Mouse (Mus musculus): ENCODE results near the gene Mmp24. TPM values are rescaled to one million over a fixed set of nuclear protein-coding genes. Genes with fewer than 3 reads are reported as not detected.

Mmp24 gene
- under 1 TPM; 0.31 to 0.62 TPM for polyA plus RNA-seq (2017; shearing (Covaris generic))

GRCm38 (mm10) chr2:155774927-155775684 is at the start of gene Mmp24:
Mmp24 (plus strand) TSS chr2:155775342.

DNA sequence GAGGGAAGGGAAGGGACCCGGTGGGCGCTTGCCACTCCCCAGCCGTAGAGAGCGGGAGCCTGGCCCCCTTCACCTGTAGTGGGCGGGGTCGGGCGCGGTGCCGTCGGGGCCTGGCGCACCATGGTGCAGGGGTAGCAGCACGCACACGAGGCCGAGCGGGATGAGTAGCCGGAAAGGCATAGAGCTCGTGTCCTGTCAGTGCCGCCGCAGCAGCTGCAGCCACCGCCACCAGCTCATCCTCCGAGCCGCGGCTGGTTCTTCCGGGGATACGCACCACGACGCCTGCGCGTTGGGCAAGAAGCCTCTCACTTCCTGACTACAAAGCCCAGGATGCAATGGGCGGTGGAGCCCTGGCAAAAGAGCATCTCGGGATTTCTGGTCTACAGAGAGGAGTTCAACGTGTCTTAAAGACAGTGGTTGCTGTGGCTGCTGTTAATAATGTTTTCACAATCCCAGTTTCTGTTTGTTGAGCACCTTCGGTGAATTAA is 45.9 kb upstream of the Mmp24 start, which contains the start of gene Edem2:
Edem2 (minus strand) TSS at position 318 of the 488 bp plus-strand sequence.

GRCm38 (mm10) chr2:155735766-155736165 is 39.4 kb upstream of the Mmp24 start, which contains the start of gene Gm17581:
Gm17581 (minus strand) TSS chr2:155735866.

GRCm38 (mm10) chr2:155751014-155751786 is 23.9 kb upstream of the Mmp24 start, which contains the start of gene Procr:
Procr (plus strand) TSS chr2:155751117.

DNA sequence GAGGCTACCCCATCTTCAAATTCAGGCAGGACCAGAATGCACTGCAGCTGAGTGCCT is 44.1 kb downstream of the Mmp24 start, which contains the start of gene BC029722:
BC029722 (minus strand) TSS at position 35 of the 57 bp plus-strand sequence.

DNA sequence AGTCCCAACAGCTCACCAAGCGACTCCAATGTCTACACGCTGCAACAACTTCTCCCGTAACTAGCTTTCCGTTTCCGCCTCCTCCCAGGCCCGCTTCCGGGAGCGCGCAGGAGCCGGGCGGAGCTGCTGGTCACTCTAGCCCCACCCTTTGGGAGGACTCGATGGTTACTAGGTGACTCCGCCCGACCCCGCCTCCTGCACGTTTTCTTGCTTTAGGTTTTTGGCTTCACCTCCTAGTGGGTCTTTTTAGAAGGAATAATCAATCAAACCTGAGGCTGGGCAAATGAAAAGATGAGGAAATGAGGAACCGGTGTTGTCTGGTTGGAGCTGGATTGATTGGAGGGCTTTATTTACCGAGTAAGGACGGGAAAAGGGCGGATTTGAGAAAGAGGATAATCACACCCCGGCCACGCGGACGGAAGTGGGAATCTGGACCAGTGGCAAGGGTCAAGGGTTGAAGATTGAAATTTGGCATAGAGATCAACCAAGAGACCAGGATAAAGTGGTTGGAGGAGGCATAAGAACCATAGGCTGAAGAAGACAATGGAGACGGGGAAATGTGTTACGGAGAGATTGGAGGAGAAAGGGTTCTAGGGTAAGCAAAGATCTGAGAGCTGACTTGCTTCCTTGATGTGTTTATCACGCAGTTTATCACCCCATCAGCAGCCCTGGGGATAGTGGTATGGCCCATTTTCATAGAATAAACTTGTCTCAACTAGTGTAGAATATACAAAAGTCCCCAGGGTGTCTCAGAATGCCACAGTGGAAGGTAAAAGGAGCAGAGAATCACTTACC is 51.7 kb downstream of the Mmp24 start, which contains the start of gene Eif6:
Eif6 (minus strand) TSS at position 296 of the 795 bp plus-strand sequence.

GRCm38 (mm10) chr2:155834732-155835131 is 59.6 kb downstream of the Mmp24 start, which contains the start of gene Fam83c:
Fam83c (minus strand) TSS chr2:155834854.

Other genes starting within 250 kb of the Mmp24 start
- gene Gss, start 182.5 kb upstream of the Mmp24 start, polyA plus RNA-seq (2017; shearing (Covaris generic)), result 10 to 100 TPM; 11.9 to 16.4 TPM
- gene Myh7b, start 164.1 kb upstream of the Mmp24 start, polyA plus RNA-seq (2017; shearing (Covaris generic)), result 1 to 10 TPM in 1 of 2 experiments, under 1 TPM in 1; 0.13 to 1.1 TPM
- gene Trpc4ap, start 83.0 kb upstream of the Mmp24 start, polyA plus RNA-seq (2017; shearing (Covaris generic)), result 100 to 1,000 TPM; 213 to 244 TPM
- 10 to 100 TPM; 66.8 to 69.6 TPM for gene Edem2, start 45.9 kb upstream of the Mmp24 start, polyA plus RNA-seq (2017; shearing (Covaris generic))
- not detected for gene Gm17581, start 39.5 kb upstream of the Mmp24 start, polyA plus RNA-seq (2017; shearing (Covaris generic))
- gene Procr, start 24.2 kb upstream of the Mmp24 start, polyA plus RNA-seq (2017; shearing (Covaris generic)), result under 1 TPM; 0.10 to 0.64 TPM
- 10 to 100 TPM; 53.4 to 57.3 TPM for gene BC029722, start 44.1 kb downstream of the Mmp24 start, polyA plus RNA-seq (2017; shearing (Covaris generic))
- 100 to 1,000 TPM; 181 to 215 TPM for gene Eif6, start 51.6 kb downstream of the Mmp24 start, polyA plus RNA-seq (2017; shearing (Covaris generic))
- gene Fam83c, start 59.5 kb downstream of the Mmp24 start, polyA plus RNA-seq (2017; shearing (Covaris generic)), result under 1 TPM in 1 of 2 experiments, not detected in 1; 0.04 TPM
- gene Uqcc1, start 155.0 kb downstream of the Mmp24 start, polyA plus RNA-seq (2017; shearing (Covaris generic)), result 10 to 100 TPM; 38.5 to 64.3 TPM
- gene Gm15557, start 165.4 kb downstream of the Mmp24 start, polyA plus RNA-seq (2017; shearing (Covaris generic)), result under 1 TPM in 1 of 2 experiments, not detected in 1; 0.94 TPM
- gene Gdf5, start 170.0 kb downstream of the Mmp24 start, polyA plus RNA-seq (2017; shearing (Covaris generic)), result under 1 TPM; 0.32 to 0.46 TPM
- 10 to 100 TPM; 35.7 to 42.2 TPM for gene Cep250, start 181.1 kb downstream of the Mmp24 start, polyA plus RNA-seq (2017; shearing (Covaris generic))
- 1 to 10 TPM in 1 of 2 experiments, under 1 TPM in 1; 0.62 to 1.6 TPM for gene 6430550D23Rik, start 232.6 kb downstream of the Mmp24 start, polyA plus RNA-seq (2017; shearing (Covaris generic))
- 100 to 1,000 TPM; 145 to 152 TPM for gene Ergic3, start 232.7 kb downstream of the Mmp24 start, polyA plus RNA-seq (2017; shearing (Covaris generic))

All from inflammation-experienced regulatory T-cells (primary cell).